8 mouse cellular contexts compared by ENCODE assay signal in genomic region chr13:102625171-102625835, GRCm38 (mm10).
DNase-seq lines count a peak whose midpoint lies in the region; ATAC-seq and TF ChIP-seq lines count a peak whose summit lies in the region.

No protein-coding gene starts in this region.

- peak overlapping the region; percentile 4; the same call in 1 of the 2 replicates for H3K4me2 ChIP-seq in intestine, embryonic 15.5 days (replicated peaks)
- H3K4me2 ChIP-seq in midbrain, postnatal 0 days (ENCODE audit: low read depth, low read length, poor library complexity, severe bottlenecking) = no peak overlapping the region

- WGBS in intestine, embryonic 15.5 days = 42% methylated on average over 8 of the region's 8 CpGs
- WGBS in midbrain, postnatal 0 days = 82% methylated on average over 8 of the region's 8 CpGs

- peak overlapping the region; percentile 87 for H3K27ac ChIP-seq in intestine, embryonic 15.5 days
- H3K27ac ChIP-seq in midbrain, postnatal 0 days (ENCODE audit: low read depth, low read length) = no peak overlapping the region

- no peak overlapping the region for H3K9ac ChIP-seq in intestine, embryonic 15.5 days
- H3K9ac ChIP-seq in midbrain, postnatal 0 days (replicated peaks; ENCODE audit: low read length, poor library complexity, severe bottlenecking) = no peak overlapping the region

- H3K4me1 ChIP-seq in intestine, embryonic 15.5 days (replicated peaks) = peaks cover 8% of the 10 kb centered on the region
- peaks cover 4% of the 10 kb centered on the region; the same call in 1 of the 2 replicates for H3K4me1 ChIP-seq in midbrain, postnatal 0 days (ENCODE audit: insufficient read depth, low read length)

- no peak for TF ChIP-seq CTCF in midbrain, postnatal 0 days (IDR thresholded peaks at IDR 0.05)

- intact Hi-C loops in gastrocnemius, postnatal 14 days (cut with DNase I; ENCODE audit: low total_unique reads) = no loop called here
- intact Hi-C loops in left cerebral cortex, postnatal 10 days (cut with DNase I) = no loop called here

- ATAC-seq in intestine, embryonic 15.5 days = peak; percentile 82
- no peak; the same call in 1 of the 2 replicates for ATAC-seq in midbrain, postnatal 0 days (ENCODE audit: low FRiP score)

- H3K9me3 ChIP-seq in intestine, embryonic 15.5 days = no peaks in the 10 kb centered on the region
- no peaks in the 10 kb centered on the region for H3K9me3 ChIP-seq in midbrain, postnatal 0 days (ENCODE audit: low read length)

- DNase-seq in cerebellum, adult 18-20 months = peak; percentile 9 to 19
- DNase-seq in cerebellum, adult 9-10 months = no peak
- peak; percentile 8 for DNase-seq in cerebellum, adult 8-10 months
- peak; percentile 30 for DNase-seq in gastrocnemius, postnatal 14 days
- DNase-seq in left cerebral cortex, postnatal 10 days (ENCODE audit: extremely low spot score in 1 of 2, low spot score in 2 of 2) = peak; percentile 58 to 64
- peak; percentile 85 for DNase-seq in midbrain, postnatal 0 days (ENCODE audit: low spot score)
- DNase-seq in retina, postnatal 1 day = no peak

- H3K27me3 ChIP-seq in intestine, embryonic 15.5 days (replicated peaks) = no peaks in the 10 kb centered on the region
- H3K27me3 ChIP-seq in midbrain, postnatal 0 days (ENCODE audit: insufficient read depth, low read length) = no peaks in the 10 kb centered on the region

- no peak overlapping the region for H3K4me3 ChIP-seq in intestine, embryonic 15.5 days (replicated peaks)
- H3K4me3 ChIP-seq in midbrain, postnatal 0 days (ENCODE audit: low read depth, low read length) = no peak overlapping the region

- H3K36me3 ChIP-seq in intestine, embryonic 15.5 days = no peaks in the 10 kb centered on the region
- no peaks in the 10 kb centered on the region for H3K36me3 ChIP-seq in midbrain, postnatal 0 days (ENCODE audit: insufficient read depth, low read length)

Comparison
In these comparisons a context has a peak if more than half of its experiments do, and no peak if none do; other contexts are left out.
1. DNase-seq: peak in cerebellum, adult 18-20 months (2 of 2), cerebellum, adult 8-10 months (single experiment), gastrocnemius, postnatal 14 days (single experiment), left cerebral cortex, postnatal 10 days (2 of 2) and midbrain, postnatal 0 days (single experiment); none in cerebellum, adult 9-10 months (single experiment) and retina, postnatal 1 day (single experiment).